In the genomic region with DNA sequence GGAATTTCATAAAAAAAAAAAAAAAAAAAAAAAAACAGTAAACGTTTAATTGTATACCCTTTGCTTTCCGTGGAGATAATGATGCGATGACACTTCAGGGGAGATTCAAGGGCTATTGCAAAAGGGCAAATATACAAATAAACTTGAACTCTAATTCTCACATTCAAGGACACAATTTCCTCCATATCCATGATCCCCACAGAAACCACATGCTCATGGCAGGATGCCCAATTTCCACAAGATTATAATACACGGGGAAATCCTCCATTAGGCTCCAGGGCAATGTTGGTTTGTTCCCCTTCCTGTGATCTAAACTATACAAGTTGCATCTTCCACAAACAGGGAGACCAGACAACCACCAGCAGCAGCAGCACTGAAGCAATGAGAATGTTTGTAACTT, we compare ENCODE assay signal across 23 mouse cellular contexts.
A peak's percentile ranks its signal among the peaks of the same experiment; 100 is the strongest.
DNase-seq lines count a peak whose midpoint lies in the region; ATAC-seq lines count a peak whose summit lies in the region.
"Had no signal": no experiment of that assay in that cellular context is flagged by ENCODE, and none has a peak within 500 bp of the region (broad histone marks: within the 10 kb centered on the region; RNA-seq: fewer than 3 reads in every experiment).

No protein-coding gene starts in this region.

- no peak overlapping the region for H3K4me2 ChIP-seq in forebrain, embryonic 14.5 days (ENCODE audit: low read length)
- H3K4me2 ChIP-seq in forebrain, embryonic 15.5 days (replicated peaks): no peak overlapping the region
- H3K4me2 ChIP-seq: embryonic facial prominence, embryonic 15.5 days; forebrain, embryonic 13.5 days; heart, embryonic 15.5 days; hindbrain, embryonic 13.5 days had no signal

- H3K9me3 ChIP-seq in forebrain, embryonic 14.5 days (replicated peaks; ENCODE audit: control insufficient read depth, low read length): no peaks in the 10 kb centered on the region
- no peaks in the 10 kb centered on the region for H3K9me3 ChIP-seq in forebrain, embryonic 15.5 days
- H3K9me3 ChIP-seq: embryonic facial prominence, embryonic 15.5 days; forebrain, embryonic 13.5 days; heart, embryonic 10.5 days; heart, embryonic 15.5 days; hindbrain, embryonic 13.5 days had no signal

- no peaks in the 10 kb centered on the region for H3K27me3 ChIP-seq in forebrain, embryonic 14.5 days (replicated peaks; ENCODE audit: control insufficient read depth, insufficient read depth, low read length)
- no peaks in the 10 kb centered on the region for H3K27me3 ChIP-seq in forebrain, embryonic 15.5 days
- H3K27me3 ChIP-seq: embryonic facial prominence, embryonic 15.5 days; heart, embryonic 15.5 days had no signal

- no peaks in the 10 kb centered on the region for H3K4me1 ChIP-seq in forebrain, embryonic 14.5 days (ENCODE audit: control insufficient read depth, insufficient read depth, low read length)
- H3K4me1 ChIP-seq in forebrain, embryonic 15.5 days: no peaks in the 10 kb centered on the region
- H3K4me1 ChIP-seq: embryonic facial prominence, embryonic 15.5 days; heart, embryonic 10.5 days; heart, embryonic 15.5 days; hindbrain, embryonic 13.5 days had no signal

- intact Hi-C loops in left cerebral cortex, postnatal 4 days (cut with DNase I): no loop called here
- intact Hi-C loops in left cerebral cortex, postnatal 36 days (cut with DNase I): no loop called here

- 59% methylated on average over 4 of the region's 4 CpGs for WGBS in forebrain, embryonic 14.5 days
- 59% methylated on average over 4 of the region's 4 CpGs for WGBS in forebrain, embryonic 15.5 days

- DNase-seq in cerebellum, postnatal 10 days: peak; percentile 10 to 13
- DNase-seq in cerebellum, adult 18-20 months: no peak
- peak; percentile 13 for DNase-seq in forebrain, embryonic 14.5 days (ENCODE audit: low spot score)
- DNase-seq in left cerebral cortex, postnatal 4 days: peak; percentile 5
- DNase-seq in left cerebral cortex, postnatal 36 days (ENCODE audit: low spot score in 2 of 2): no peak
- peak; percentile 61 for DNase-seq in NIH3T3 (ENCODE audit: low read depth)
- DNase-seq in adrenal gland, postnatal 36 days: no peak
- DNase-seq: adrenal gland, adult 2 months; adrenal gland, postnatal 25 days; cerebellum, adult 11 months; cerebellum, adult 9-10 months; cerebellum, postnatal 36 days; gastrocnemius, postnatal 10 days; heart, adult 18-20 months; heart, postnatal 14 days had no signal

- H3K9ac ChIP-seq in forebrain, embryonic 14.5 days (ENCODE audit: low read length): no peak overlapping the region
- no peak overlapping the region for H3K9ac ChIP-seq in forebrain, embryonic 15.5 days (replicated peaks)
- H3K9ac ChIP-seq: embryonic facial prominence, embryonic 15.5 days; forebrain, embryonic 13.5 days; heart, embryonic 15.5 days; hindbrain, embryonic 13.5 days had no signal

- H3K27ac ChIP-seq in forebrain, embryonic 14.5 days (ENCODE audit: low read depth, low read length): no peak overlapping the region
- no peak overlapping the region for H3K27ac ChIP-seq in forebrain, embryonic 15.5 days (replicated peaks)
- H3K27ac ChIP-seq: embryonic facial prominence, embryonic 15.5 days; forebrain, embryonic 13.5 days; heart, embryonic 10.5 days; heart, embryonic 15.5 days; hindbrain, embryonic 13.5 days; hindbrain, postnatal 0 days had no signal

- no peak for ATAC-seq in forebrain, embryonic 14.5 days
- ATAC-seq in forebrain, embryonic 15.5 days (replicated peaks): no peak
- ATAC-seq: hindbrain, postnatal 0 days had no signal

- no peaks in the 10 kb centered on the region for H3K36me3 ChIP-seq in forebrain, embryonic 14.5 days (ENCODE audit: control insufficient read depth, insufficient read depth, low read length)
- no peaks in the 10 kb centered on the region for H3K36me3 ChIP-seq in forebrain, embryonic 15.5 days
- H3K36me3 ChIP-seq: embryonic facial prominence, embryonic 15.5 days; heart, embryonic 10.5 days; heart, embryonic 15.5 days; hindbrain, embryonic 13.5 days had no signal

- no peak overlapping the region for H3K4me3 ChIP-seq in forebrain, embryonic 14.5 days (ENCODE audit: low read depth, low read length)
- H3K4me3 ChIP-seq in forebrain, embryonic 15.5 days: no peak overlapping the region
- H3K4me3 ChIP-seq: embryonic facial prominence, embryonic 15.5 days; erythroblast, embryonic 14.5 days; forebrain, embryonic 13.5 days; heart, embryonic 10.5 days; heart, embryonic 15.5 days; hindbrain, embryonic 13.5 days had no signal

Comparison
In these comparisons a context has a peak if more than half of its experiments do, and no peak if none do; other contexts are left out.
1. DNase-seq: peak in cerebellum, postnatal 10 days (2 of 2), forebrain, embryonic 14.5 days (single experiment), left cerebral cortex, postnatal 4 days (single experiment) and NIH3T3 (single experiment); none in cerebellum, adult 18-20 months (0 of 2), left cerebral cortex, postnatal 36 days (0 of 2) and adrenal gland, postnatal 36 days (0 of 2).